Mouse (Mus musculus): ENCODE results near the gene Gm28047. TPM values are rescaled to one million over a fixed set of nuclear protein-coding genes. Genes with fewer than 3 reads are reported as not detected.
A peak's percentile ranks its signal among the peaks of the same experiment; 100 is the strongest.

The Gm28047 gene
- polyA plus RNA-seq, 1 experiment, result not detected

GRCm38 (mm10) chr15:102516293-102516692 lies 108.6 kb downstream of the Gm28047 start:
- Histone ChIP-seq H3K27me3 (ENCODE audit: control insufficient read depth, insufficient read depth, insufficient read length) (no peaks in the 10 kb centered on the region), H3K79me3 (ENCODE audit: low read depth) (peaks cover 36% of the 10 kb centered on the region), H3K4me3 (ENCODE audit: insufficient read depth, poor library complexity, severe bottlenecking) (peak overlapping the region; percentile 75), H3ac (ENCODE audit: control insufficient read depth, insufficient read length, low read depth) (peak overlapping the region; percentile 88), H3K36me3 (ENCODE audit: control insufficient read depth, insufficient read depth) (peaks cover 21% of the 10 kb centered on the region), H3K79me2 (ENCODE audit: control insufficient read depth, insufficient read depth) (peaks cover 69% of the 10 kb centered on the region)
- TF ChIP-seq USF1 (IDR thresholded peaks at IDR 0.05; ENCODE audit: low read depth), result no peak
- TF ChIP-seq CTCF (IDR thresholded peaks at IDR 0.05; ENCODE audit: control insufficient read depth, insufficient read depth, insufficient read length), result no peak
- no peak for TF ChIP-seq MAX (IDR thresholded peaks at IDR 0.05)
- TF ChIP-seq FOSL1 (IDR thresholded peaks at IDR 0.05; ENCODE audit: insufficient read depth, low read length, poor library complexity, severe bottlenecking), result no peak
- no peak for TF ChIP-seq MYOD1 (IDR thresholded peaks at IDR 0.05; ENCODE audit: control insufficient read depth, insufficient read length, low read depth)
- TF ChIP-seq CEBPB (IDR thresholded peaks at IDR 0.05; ENCODE audit: low read depth), result no peak
- no peak for TF ChIP-seq MYOG (IDR thresholded peaks at IDR 0.05; ENCODE audit: control insufficient read depth, extremely low read depth, insufficient read length)

- H3ac ChIP-seq (ENCODE audit: control insufficient read depth, insufficient read length, low read depth), result peak overlapping the region; percentile 88
- peaks cover 16% of the 10 kb centered on the region for H3K36me3 ChIP-seq (ENCODE audit: control insufficient read depth, insufficient read depth)
- TF ChIP-seq CTCF (IDR thresholded peaks at IDR 0.05; ENCODE audit: control insufficient read depth, insufficient read depth, insufficient read length), result no peak
- TF ChIP-seq MAX (IDR thresholded peaks at IDR 0.05), result no peak
- no peak for TF ChIP-seq MYOD1 (IDR thresholded peaks at IDR 0.05; ENCODE audit: control insufficient read depth, insufficient read length, low read depth)
- H3K79me2 ChIP-seq (ENCODE audit: control insufficient read depth, insufficient read depth), result peaks cover 66% of the 10 kb centered on the region
- no peaks in the 10 kb centered on the region for H3K27me3 ChIP-seq (ENCODE audit: control insufficient read depth, insufficient read depth, insufficient read length)
- peak overlapping the region; percentile 75 for H3K4me3 ChIP-seq (ENCODE audit: insufficient read depth, poor library complexity, severe bottlenecking)
- peaks cover 35% of the 10 kb centered on the region for H3K79me3 ChIP-seq (ENCODE audit: low read depth)
Measured at GRCm38 (mm10) chr15:102515791-102516190, 109.1 kb downstream of the Gm28047 start.

GRCm38 (mm10) chr15:102515261-102515660 lies 109.6 kb downstream of the Gm28047 start:
- Histone ChIP-seq H3K27me3 (ENCODE audit: control insufficient read depth, insufficient read depth, insufficient read length) (no peaks in the 10 kb centered on the region), H3ac (ENCODE audit: control insufficient read depth, insufficient read length, low read depth) (no peak overlapping the region), H3K79me2 (ENCODE audit: control insufficient read depth, insufficient read depth) (peaks cover 62% of the 10 kb centered on the region), H3K36me3 (ENCODE audit: control insufficient read depth, insufficient read depth) (peaks cover 10% of the 10 kb centered on the region), H3K4me3 (ENCODE audit: insufficient read depth, poor library complexity, severe bottlenecking) (no peak overlapping the region), H3K79me3 (ENCODE audit: low read depth) (peaks cover 30% of the 10 kb centered on the region)
- no peak for TF ChIP-seq MYOD1 (IDR thresholded peaks at IDR 0.05; ENCODE audit: control insufficient read depth, insufficient read length, low read depth)
- no peak for TF ChIP-seq FOSL1 (IDR thresholded peaks at IDR 0.05; ENCODE audit: insufficient read depth, low read length, poor library complexity, severe bottlenecking)
- TF ChIP-seq MAX (IDR thresholded peaks at IDR 0.05), result no peak
- TF ChIP-seq USF1 (IDR thresholded peaks at IDR 0.05; ENCODE audit: low read depth), result no peak
- no peak for TF ChIP-seq CEBPB (IDR thresholded peaks at IDR 0.05; ENCODE audit: low read depth)
- no peak for TF ChIP-seq CTCF (IDR thresholded peaks at IDR 0.05; ENCODE audit: control insufficient read depth, insufficient read depth, insufficient read length)
- no peak for TF ChIP-seq MYOG (IDR thresholded peaks at IDR 0.05; ENCODE audit: control insufficient read depth, extremely low read depth, insufficient read length)

GRCm38 (mm10) chr15:102513004-102513403 lies 111.9 kb downstream of the Gm28047 start:
- no peak overlapping the region for H3ac ChIP-seq (ENCODE audit: control insufficient read depth, insufficient read length, low read depth)
- peaks cover 14% of the 10 kb centered on the region for H3K79me3 ChIP-seq (ENCODE audit: low read depth)
- H3K36me3 ChIP-seq (ENCODE audit: control insufficient read depth, insufficient read depth), result no peaks in the 10 kb centered on the region
- peaks cover 49% of the 10 kb centered on the region for H3K79me2 ChIP-seq (ENCODE audit: control insufficient read depth, insufficient read depth)
- H3K27me3 ChIP-seq (ENCODE audit: control insufficient read depth, insufficient read depth, insufficient read length), result no peaks in the 10 kb centered on the region
- TF ChIP-seq USF1 (IDR thresholded peaks at IDR 0.05; ENCODE audit: low read depth), result no peak
- no peak for TF ChIP-seq FOSL1 (IDR thresholded peaks at IDR 0.05; ENCODE audit: insufficient read depth, low read length, poor library complexity, severe bottlenecking)
- TF ChIP-seq CEBPB (IDR thresholded peaks at IDR 0.05; ENCODE audit: low read depth), result no peak
- no peak for TF ChIP-seq MYOG (IDR thresholded peaks at IDR 0.05; ENCODE audit: control insufficient read depth, extremely low read depth, insufficient read length)
- TF ChIP-seq MYOD1 (IDR thresholded peaks at IDR 0.05; ENCODE audit: control insufficient read depth, insufficient read length, low read depth), result no peak
- no peak for TF ChIP-seq CTCF (IDR thresholded peaks at IDR 0.05; ENCODE audit: control insufficient read depth, insufficient read depth, insufficient read length)
- no peak for TF ChIP-seq MAX (IDR thresholded peaks at IDR 0.05)
- no peak overlapping the region for H3K4me3 ChIP-seq (ENCODE audit: insufficient read depth, poor library complexity, severe bottlenecking)

GRCm38 (mm10) chr15:102512471-102512870 lies 112.4 kb downstream of the Gm28047 start:
- H3K27me3 ChIP-seq (ENCODE audit: control insufficient read depth, insufficient read depth, insufficient read length), result no peaks in the 10 kb centered on the region
- no peaks in the 10 kb centered on the region for H3K36me3 ChIP-seq (ENCODE audit: control insufficient read depth, insufficient read depth)
- peaks cover 49% of the 10 kb centered on the region for H3K79me2 ChIP-seq (ENCODE audit: control insufficient read depth, insufficient read depth)
- peaks cover 14% of the 10 kb centered on the region for H3K79me3 ChIP-seq (ENCODE audit: low read depth)
- H3ac ChIP-seq (ENCODE audit: control insufficient read depth, insufficient read length, low read depth), result no peak overlapping the region
- TF ChIP-seq CEBPB (IDR thresholded peaks at IDR 0.05; ENCODE audit: low read depth) (no peak), MYOD1 (IDR thresholded peaks at IDR 0.05; ENCODE audit: control insufficient read depth, insufficient read length, low read depth) (no peak), CTCF (IDR thresholded peaks at IDR 0.05; ENCODE audit: control insufficient read depth, insufficient read depth, insufficient read length) (no peak), USF1 (IDR thresholded peaks at IDR 0.05; ENCODE audit: low read depth) (no peak), MAX (IDR thresholded peaks at IDR 0.05) (no peak), FOSL1 (IDR thresholded peaks at IDR 0.05; ENCODE audit: insufficient read depth, low read length, poor library complexity, severe bottlenecking) (no peak), MYOG (IDR thresholded peaks at IDR 0.05; ENCODE audit: control insufficient read depth, extremely low read depth, insufficient read length) (no peak)
- no peak overlapping the region for H3K4me3 ChIP-seq (ENCODE audit: insufficient read depth, poor library complexity, severe bottlenecking)

- Histone ChIP-seq H3K36me3 (ENCODE audit: control insufficient read depth, insufficient read depth) (no peaks in the 10 kb centered on the region), H3K4me3 (ENCODE audit: insufficient read depth, poor library complexity, severe bottlenecking) (no peak overlapping the region), H3K79me2 (ENCODE audit: control insufficient read depth, insufficient read depth) (peaks cover 49% of the 10 kb centered on the region), H3ac (ENCODE audit: control insufficient read depth, insufficient read length, low read depth) (no peak overlapping the region), H3K79me3 (ENCODE audit: low read depth) (peaks cover 14% of the 10 kb centered on the region), H3K27me3 (ENCODE audit: control insufficient read depth, insufficient read depth, insufficient read length) (no peaks in the 10 kb centered on the region)
- no peak for TF ChIP-seq MYOG (IDR thresholded peaks at IDR 0.05; ENCODE audit: control insufficient read depth, extremely low read depth, insufficient read length)
- no peak for TF ChIP-seq MAX (IDR thresholded peaks at IDR 0.05)
- no peak for TF ChIP-seq FOSL1 (IDR thresholded peaks at IDR 0.05; ENCODE audit: insufficient read depth, low read length, poor library complexity, severe bottlenecking)
- no peak for TF ChIP-seq CTCF (IDR thresholded peaks at IDR 0.05; ENCODE audit: control insufficient read depth, insufficient read depth, insufficient read length)
- no peak for TF ChIP-seq CEBPB (IDR thresholded peaks at IDR 0.05; ENCODE audit: low read depth)
- TF ChIP-seq USF1 (IDR thresholded peaks at IDR 0.05; ENCODE audit: low read depth), result no peak
- TF ChIP-seq MYOD1 (IDR thresholded peaks at IDR 0.05; ENCODE audit: control insufficient read depth, insufficient read length, low read depth), result no peak
Measured at GRCm38 (mm10) chr15:102512010-102512409, 112.9 kb downstream of the Gm28047 start.
